Mouse (Mus musculus): Measurements from ENCODE around the gene Evl. TPM values are rescaled to one million over a fixed set of nuclear protein-coding genes. Genes with fewer than 3 reads are reported as not detected.

Gene Evl
- total and polyA plus RNA-seq, 3 experiments = 3.2 to 29.3 (median 11.3) TPM

- peaks cover 13% of the 10 kb centered on the region for H3K9me3 ChIP-seq (replicated peaks; ENCODE audit: low read length)
- H3K9ac ChIP-seq (ENCODE audit: insufficient read depth, low read depth) = no peak overlapping the region
- dilution Hi-C loops (cut with MboI; ENCODE audit: extremely low pct_ligation_motif_present, extremely low pct_unique_long_range_greater_than_20kb, low sequenced_read_pairs) = no loop called here
- H3K27ac ChIP-seq (ENCODE audit: insufficient read depth, low read depth) = no peak overlapping the region
- DNase-seq (ENCODE audit: extremely low read depth) = no peak
- H3K27me3 ChIP-seq (replicated peaks) = peaks cover 5% of the 10 kb centered on the region
- H3K4me3 ChIP-seq (replicated peaks in 1 of 3; ENCODE audit: low read depth in 2 of 3, low read length in 2 of 3, poor library complexity in 1 of 3) = no peak overlapping the region
- in situ Hi-C loops (cut with MboI; ENCODE audit: low pct_ligation_motif_present, low pct_unique_long_range_greater_than_20kb, low sequenced_read_pairs) = no loop called here
- H3K4me1 ChIP-seq (ENCODE audit: control insufficient read depth in 1 of 2, insufficient read depth in 2 of 2) = peaks cover 4 to 10% of the 10 kb centered on the region in 2 experiments
- H3K36me3 ChIP-seq (replicated peaks in 1 of 2; ENCODE audit: control insufficient read depth in 1 of 2, insufficient read depth in 1 of 2, low read length in 1 of 2) = peaks cover 0 to 43% of the 10 kb centered on the region in 2 experiments
- H3K79me2 ChIP-seq (replicated peaks; ENCODE audit: control insufficient read depth, extremely low read depth, insufficient read depth, poor library complexity, severe bottlenecking) = no peaks in the 10 kb centered on the region
- H3K4me2 ChIP-seq (ENCODE audit: insufficient read depth, low read depth, poor library complexity, severe bottlenecking) = no peak overlapping the region
- TF ChIP-seq SMC3 (IDR thresholded peaks at IDR 0.05; ENCODE audit: low read depth, low read length) = no peak
- TF ChIP-seq ELF1 (IDR thresholded peaks at IDR 0.05; ENCODE audit: low read depth, low read length) = no peak
- no peak for TF ChIP-seq USF2 (conservative IDR thresholded peaks at IDR 0.05; ENCODE audit: low read depth, low read length)
- TF ChIP-seq CTCF (conservative IDR thresholded peaks at IDR 0.05 in 1 of 2, IDR thresholded peaks at IDR 0.05 in 1 of 2; ENCODE audit: low read depth in 2 of 2, low read length in 2 of 2) = 0 out of 4 replicates have a peak, but pooled peaks of 1 of the 2 experiments have one; percentile 12
- TF ChIP-seq MYC (IDR thresholded peaks at IDR 0.05; ENCODE audit: low read depth, low read length) = no peak
These were observed 132.4 kb downstream of the Evl start for GRCm38 (mm10) chr12:108686926-108687325.

DNA sequence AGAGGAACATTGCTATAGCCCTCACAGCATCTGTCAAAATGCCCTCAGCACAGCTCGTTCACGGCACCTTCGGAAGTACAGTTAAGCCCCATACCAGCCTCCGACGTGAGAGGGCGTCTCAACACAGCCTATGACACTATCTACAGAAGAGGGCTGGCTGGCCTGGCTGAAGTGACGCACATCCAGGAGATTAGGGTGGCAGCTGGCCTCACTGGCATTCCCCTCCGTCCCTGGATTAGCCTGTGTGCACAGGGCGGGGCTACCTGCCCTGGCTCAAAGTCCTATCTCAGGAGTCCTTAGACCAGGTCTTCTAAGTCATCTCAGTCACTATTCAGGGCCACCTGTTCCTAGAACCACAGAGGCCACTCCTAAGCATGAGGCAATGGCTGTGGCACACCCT lies 134.6 kb downstream of the Evl start:
- in situ Hi-C loops (cut with MboI; ENCODE audit: low pct_ligation_motif_present, low pct_unique_long_range_greater_than_20kb, low sequenced_read_pairs) = no loop called here
- Histone ChIP-seq H3K9ac (ENCODE audit: insufficient read depth, low read depth) (no peak overlapping the region), H3K27me3 (replicated peaks) (peaks cover 14% of the 10 kb centered on the region), H3K27ac (ENCODE audit: insufficient read depth, low read depth) (no peak overlapping the region), H3K4me3 (replicated peaks in 1 of 3; ENCODE audit: low read depth in 2 of 3, low read length in 2 of 3, poor library complexity in 1 of 3) (no peak overlapping the region), H3K9me3 (replicated peaks; ENCODE audit: low read length) (peaks cover 13% of the 10 kb centered on the region), H3K36me3 (replicated peaks in 1 of 2; ENCODE audit: control insufficient read depth in 1 of 2, insufficient read depth in 1 of 2, low read length in 1 of 2) (peaks cover 0 to 26% of the 10 kb centered on the region in 2 experiments), H3K79me2 (replicated peaks; ENCODE audit: control insufficient read depth, extremely low read depth, insufficient read depth, poor library complexity, severe bottlenecking) (no peaks in the 10 kb centered on the region), H3K4me2 (ENCODE audit: insufficient read depth, low read depth, poor library complexity, severe bottlenecking) (no peak overlapping the region), H3K4me1 (ENCODE audit: control insufficient read depth in 1 of 2, insufficient read depth in 2 of 2) (no peaks in the 10 kb centered on the region)
- TF ChIP-seq CTCF (conservative IDR thresholded peaks at IDR 0.05 in 1 of 2, IDR thresholded peaks at IDR 0.05 in 1 of 2; ENCODE audit: low read depth in 2 of 2, low read length in 2 of 2) (peak in 1 of 2 experiments; percentile 25; a peak in 2 of 4 replicates), MAZ (IDR thresholded peaks at IDR 0.05; ENCODE audit: low read depth, low read length) (no peak)
- no peak for DNase-seq (ENCODE audit: extremely low read depth)
- dilution Hi-C loops (cut with MboI; ENCODE audit: extremely low pct_ligation_motif_present, extremely low pct_unique_long_range_greater_than_20kb, low sequenced_read_pairs) = no loop called here

DNA sequence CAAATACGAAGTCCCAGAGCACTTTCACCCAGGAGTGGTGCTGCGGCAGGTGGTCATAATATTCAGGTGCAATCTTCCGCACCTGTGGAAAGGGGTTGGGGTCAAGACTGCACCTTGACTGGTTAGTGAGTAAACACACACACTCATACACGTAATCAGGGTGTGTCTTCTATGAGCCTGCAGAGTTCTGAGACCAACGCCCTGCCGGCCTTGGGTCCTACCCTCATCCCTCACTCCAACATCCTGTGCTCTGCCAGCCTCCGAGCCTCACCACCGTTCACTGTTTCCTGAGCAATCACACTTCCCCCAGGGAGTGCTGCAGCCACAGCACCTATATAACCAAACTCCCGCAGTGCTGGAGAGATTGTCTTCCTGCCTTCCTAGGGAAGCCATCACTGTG lies 136.0 kb downstream of the Evl start:
- Histone ChIP-seq H3K9me3 (replicated peaks; ENCODE audit: low read length) (peaks cover 4% of the 10 kb centered on the region), H3K9ac (ENCODE audit: insufficient read depth, low read depth) (no peak overlapping the region), H3K27ac (ENCODE audit: insufficient read depth, low read depth) (no peak overlapping the region), H3K4me2 (ENCODE audit: insufficient read depth, low read depth, poor library complexity, severe bottlenecking) (no peak overlapping the region), H3K36me3 (replicated peaks in 1 of 2; ENCODE audit: control insufficient read depth in 1 of 2, insufficient read depth in 1 of 2, low read length in 1 of 2) (peaks cover 0 to 15% of the 10 kb centered on the region in 2 experiments), H3K27me3 (replicated peaks) (peaks cover 22% of the 10 kb centered on the region), H3K4me3 (replicated peaks in 1 of 3; ENCODE audit: low read depth in 2 of 3, low read length in 2 of 3, poor library complexity in 1 of 3) (no peak overlapping the region), H3K79me2 (replicated peaks; ENCODE audit: control insufficient read depth, extremely low read depth, insufficient read depth, poor library complexity, severe bottlenecking) (no peaks in the 10 kb centered on the region), H3K4me1 (ENCODE audit: control insufficient read depth in 1 of 2, insufficient read depth in 2 of 2) (peaks cover 0 to 8% of the 10 kb centered on the region in 2 experiments; a peak in 2 of 4 replicates)
- no peak for DNase-seq (ENCODE audit: extremely low read depth)
- in situ Hi-C loops (cut with MboI; ENCODE audit: low pct_ligation_motif_present, low pct_unique_long_range_greater_than_20kb, low sequenced_read_pairs) = no loop called here
- TF ChIP-seq CTCF (conservative IDR thresholded peaks at IDR 0.05 in 1 of 2, IDR thresholded peaks at IDR 0.05 in 1 of 2; ENCODE audit: low read depth in 2 of 2, low read length in 2 of 2) (no peak), MYC (IDR thresholded peaks at IDR 0.05; ENCODE audit: low read depth, low read length) (no peak), ZKSCAN1 (IDR thresholded peaks at IDR 0.05; ENCODE audit: borderline replicate concordance, low read depth, low read length) (no peak), MAFK (IDR thresholded peaks at IDR 0.05; ENCODE audit: insufficient replicate concordance, low read length) (no peak), TCF12 (IDR thresholded peaks at IDR 0.05; ENCODE audit: low read depth, low read length) (no peak), USF2 (conservative IDR thresholded peaks at IDR 0.05; ENCODE audit: low read depth, low read length) (no peak), PAX5 (IDR thresholded peaks at IDR 0.05; ENCODE audit: low read length) (no peak), POLR2A (IDR thresholded peaks at IDR 0.05; ENCODE audit: low read depth, low read length) (no peak), GABPA (IDR thresholded peaks at IDR 0.05; ENCODE audit: insufficient replicate concordance, low read depth, low read length) (no peak), CHD2 (IDR thresholded peaks at IDR 0.05; ENCODE audit: low read length) (no peak), TBP (conservative IDR thresholded peaks at IDR 0.05; ENCODE audit: low read depth, low read length) (no peak), NELFE (IDR thresholded peaks at IDR 0.05; ENCODE audit: low read depth, low read length) (no peak), RCOR1 (conservative IDR thresholded peaks at IDR 0.05; ENCODE audit: low read depth, low read length) (no peak), CHD1 (IDR thresholded peaks at IDR 0.05; ENCODE audit: low read depth, low read length) (no peak), SIN3A (IDR thresholded peaks at IDR 0.05; ENCODE audit: low read length) (no peak), KAT2A (IDR thresholded peaks at IDR 0.05; ENCODE audit: insufficient replicate concordance, low read length) (no peak), IRF4 (IDR thresholded peaks at IDR 0.05; ENCODE audit: low read depth, low read length) (no peak), HCFC1 (IDR thresholded peaks at IDR 0.05; ENCODE audit: low read depth, low read length) (no peak)
- dilution Hi-C loops (cut with MboI; ENCODE audit: extremely low pct_ligation_motif_present, extremely low pct_unique_long_range_greater_than_20kb, low sequenced_read_pairs) = no loop called here
